9 mouse cellular contexts compared by ENCODE assay signal in the genomic region with DNA sequence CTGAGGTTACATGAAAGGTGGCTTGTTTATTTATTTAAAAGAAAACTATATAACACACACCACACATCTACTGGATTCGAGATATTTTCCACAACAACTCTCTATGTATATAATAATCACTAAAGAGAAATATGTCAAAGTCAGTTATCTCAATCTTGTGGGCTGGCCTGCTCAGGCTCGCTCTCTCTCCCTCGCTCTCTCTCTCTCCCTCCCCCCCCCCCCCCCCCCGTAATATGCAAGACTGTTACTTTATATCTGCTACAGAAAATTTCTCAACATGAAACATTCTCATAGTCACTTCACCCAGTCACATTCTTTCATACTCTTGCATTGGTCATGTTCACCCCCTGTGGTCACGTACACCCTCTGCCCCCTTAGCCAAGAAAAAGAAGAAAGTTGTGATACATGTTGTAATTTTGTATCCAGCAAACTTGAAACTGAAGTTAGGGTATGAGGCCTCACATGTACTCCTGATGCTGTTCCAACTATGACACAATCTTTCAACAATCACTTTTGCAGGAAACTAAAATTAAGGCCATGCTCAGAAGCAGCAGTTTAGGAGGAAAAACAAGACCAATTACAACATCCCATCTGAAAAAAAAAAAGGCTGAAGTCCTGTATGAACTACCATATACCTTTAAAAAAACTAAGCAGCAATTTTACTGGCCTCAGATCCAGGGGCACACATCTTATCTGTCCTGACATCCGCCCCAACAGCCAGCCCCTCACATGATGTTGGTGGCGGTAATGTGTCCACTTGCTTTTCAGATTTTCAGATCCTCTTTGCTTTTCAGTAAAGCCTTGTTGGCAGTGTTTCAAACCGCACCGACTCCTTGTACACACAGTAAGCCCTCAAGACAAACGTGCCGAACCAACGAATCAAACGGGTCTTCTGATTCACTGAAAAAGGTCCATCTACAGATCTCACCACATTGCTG. TPM values are rescaled to one million over a fixed set of nuclear protein-coding genes. Genes with fewer than 3 reads are reported as not detected.
DNase-seq lines count a peak whose midpoint lies in the region; ATAC-seq and TF ChIP-seq lines count a peak whose summit lies in the region.
"Had no signal": no experiment of that assay in that cellular context is flagged by ENCODE, and none has a peak within 500 bp of the region (broad histone marks: within the 10 kb centered on the region; RNA-seq: fewer than 3 reads in every experiment).

No protein-coding gene starts in this region.

- 68% methylated on average over 13 of the region's 13 CpGs for WGBS in kidney, adult 2 months
- 84% methylated on average over 13 of the region's 13 CpGs for WGBS in kidney, embryonic 16.5 days
- WGBS in heart, embryonic 14.5 days: 59% methylated on average over 13 of the region's 13 CpGs

- no peak for TF ChIP-seq CTCF in kidney, adult 2 months (conservative IDR thresholded peaks at IDR 0.05; ENCODE audit: insufficient read depth, insufficient read length, low read depth, low read length)

- no peaks in the 10 kb centered on the region; the same call in 1 of the 2 replicates for H3K9me3 ChIP-seq in kidney, embryonic 16.5 days (ENCODE audit: low read length)
- H3K9me3 ChIP-seq in heart, embryonic 14.5 days (ENCODE audit: control insufficient read depth, low read length): no peaks in the 10 kb centered on the region

- ATAC-seq in kidney, embryonic 16.5 days (ENCODE audit: low FRiP score, low TSS enrichment): no peak
- no peak for ATAC-seq in heart, embryonic 14.5 days (ENCODE audit: insufficient number of reproducible peaks, insufficient read depth, low FRiP score, low read depth)
- peak; percentile 39 for ATAC-seq in megakaryocyte, adult 5-6 weeks (ENCODE audit: poor library complexity, severe bottlenecking)

- TF ChIP-seq POLR2A in kidney, adult 2 months (IDR thresholded peaks at IDR 0.05; ENCODE audit: low read depth, low read length): no peak

- DNase-seq in kidney, adult 2 months: peak; percentile 45
- DNase-seq in MEL-GATA-1-ER (ENCODE audit: extremely low read depth, low read depth): peak; percentile 85
- no peak for DNase-seq in urinary bladder, postnatal 10 days (ENCODE audit: low spot score)
- DNase-seq in adrenal gland, postnatal 4 days (ENCODE audit: low spot score in 2 of 2): no peak
- no peak for DNase-seq in layer of hippocampus, adult 18-20 months (ENCODE audit: low spot score in 2 of 2)
- DNase-seq: right cerebral cortex, postnatal 4 days had no signal

- H3K4me3 ChIP-seq in kidney, adult 2 months (ENCODE audit: insufficient read depth, low read depth, low read length): no peak overlapping the region
- no peak overlapping the region for H3K4me3 ChIP-seq in kidney, embryonic 16.5 days (ENCODE audit: low read length)
- H3K4me3 ChIP-seq in heart, embryonic 14.5 days (ENCODE audit: control insufficient read depth in 1 of 2, insufficient read depth in 1 of 2, low read depth in 1 of 2, low read length in 2 of 2): no peak overlapping the region

- H3K27ac ChIP-seq in kidney, adult 2 months (ENCODE audit: insufficient read depth, low read depth, low read length): no peak overlapping the region
- H3K27ac ChIP-seq in kidney, embryonic 16.5 days (ENCODE audit: low read length): no peak overlapping the region
- peak overlapping the region; percentile 47 to 50; a peak in 2 of 4 replicates for H3K27ac ChIP-seq in heart, embryonic 14.5 days (replicated peaks in 1 of 2; ENCODE audit: control insufficient read depth in 1 of 2, insufficient read depth in 1 of 2, low read depth in 2 of 2, low read length in 2 of 2)

- H3K4me1 ChIP-seq in kidney, adult 2 months (ENCODE audit: control insufficient read depth, insufficient read depth, low read length): peaks cover 9% of the 10 kb centered on the region
- H3K4me1 ChIP-seq in kidney, embryonic 16.5 days (ENCODE audit: insufficient read depth, low read length): peaks cover 16% of the 10 kb centered on the region
- H3K4me1 ChIP-seq in heart, embryonic 14.5 days (ENCODE audit: control insufficient read depth in 2 of 2, insufficient read depth in 2 of 2, low read length in 2 of 2): peaks cover 6 to 33% of the 10 kb centered on the region in 2 experiments

- no peaks in the 10 kb centered on the region for H3K36me3 ChIP-seq in kidney, adult 2 months (ENCODE audit: control insufficient read depth, insufficient read depth, low read length)
- no peaks in the 10 kb centered on the region for H3K36me3 ChIP-seq in kidney, embryonic 16.5 days (ENCODE audit: insufficient read depth, low read length)
- H3K36me3 ChIP-seq in heart, embryonic 14.5 days (ENCODE audit: control insufficient read depth, insufficient read depth, low read length): no peaks in the 10 kb centered on the region

- H3K9ac ChIP-seq in kidney, embryonic 16.5 days (replicated peaks; ENCODE audit: low read length): no peak overlapping the region
- no peak overlapping the region for H3K9ac ChIP-seq in heart, embryonic 14.5 days (ENCODE audit: low read length)

- H3K4me2 ChIP-seq in kidney, embryonic 16.5 days (replicated peaks; ENCODE audit: low read depth, low read length): no peak overlapping the region
- no peak overlapping the region; the same call in 1 of the 2 replicates for H3K4me2 ChIP-seq in heart, embryonic 14.5 days (ENCODE audit: low read length)

- no peaks in the 10 kb centered on the region for H3K27me3 ChIP-seq in kidney, adult 2 months (replicated peaks; ENCODE audit: control insufficient read depth, insufficient read depth, low read length)
- H3K27me3 ChIP-seq in kidney, embryonic 16.5 days (ENCODE audit: insufficient read depth, low read length): no peaks in the 10 kb centered on the region
- no peaks in the 10 kb centered on the region for H3K27me3 ChIP-seq in heart, embryonic 14.5 days (ENCODE audit: control insufficient read depth, insufficient read depth, low read length)

RNA-seq across cellular contexts. Expression of a gene that starts 52.6 kb away (rescaled TPM):
- polyA plus RNA-seq in kidney, adult 2 months (2012; rRNA removed): 7.6 and 8.0 TPM in 2 replicates
- polyA plus RNA-seq in kidney, embryonic 16.5 days (2015; fragmentation: Nextera tagmentation; extraction: Ambion mirVana): 4.0 and 4.9 TPM in 2 replicates
- polyA plus RNA-seq in heart, embryonic 14.5 days (2014; fragmentation: Nextera tagmentation; extraction: Ambion mirVana): 7.3 and 8.0 TPM in 2 replicates
- 17.0 and 17.1 TPM in 2 replicates for total RNA-seq in megakaryocyte, adult 5-6 weeks (2015)
- total RNA-seq in megakaryocyte, adult 5-6 weeks (2017): 16.4 and 20.5 TPM in 2 replicates
- 10 to 100 TPM; 33.2 to 35.3 TPM for total RNA-seq in adrenal gland, postnatal 4 days (2021)
- total RNA-seq in layer of hippocampus, adult 18-20 months (2021): 100 to 1,000 TPM; 158 to 163 TPM

Comparison
In these comparisons a context has a peak if more than half of its experiments do, and no peak if none do; other contexts are left out.
1. DNase-seq: peak in kidney, adult 2 months (single experiment) and MEL-GATA-1-ER (single experiment); none in urinary bladder, postnatal 10 days (single experiment), adrenal gland, postnatal 4 days (0 of 2) and layer of hippocampus, adult 18-20 months (0 of 2).
2. H3K27ac ChIP-seq: peak in heart, embryonic 14.5 days (2 of 2); none in kidney, adult 2 months (single experiment) and kidney, embryonic 16.5 days (single experiment).
3. RNA of a gene that starts 52.6 kb away (total RNA-seq): 158 to 163 TPM in layer of hippocampus, adult 18-20 months; 33.2 to 35.3 TPM in adrenal gland, postnatal 4 days and 16.4 to 20.5 TPM in megakaryocyte, adult 5-6 weeks; every median in the first group is over 4 times any median in the second.